Mouse (Mus musculus) hindbrain, postnatal 0 days (tissue): Measurements from ENCODE around the gene Olfm4. TPM values are rescaled to one million over a fixed set of nuclear protein-coding genes. Genes with fewer than 3 reads are reported as not detected.
A peak's percentile ranks its signal among the peaks of the same experiment; 100 is the strongest.

ENCODE experiments used
- ATAC-seq: fragments of 200-750 bp; cut with Nextera tagmentation; 2 replicates; pipeline ENCODE4 v1.8.0; 2017; ENCODE audit warnings: mild to moderate bottlenecking, moderate TSS enrichment, moderate library complexity
- DNase-seq: peaks from one replicate; pipeline ENCODE4 v3.0.0-alpha.2; 2015; ENCODE audit warnings: low spot score
- H3K27ac ChIP-seq: fragments of 300-500 bp; sonication (generic); 2 replicates; pipeline ENCODE4 v1.5.1; 2014; ENCODE audit warnings: mild to moderate bottlenecking
- H3K27me3 ChIP-seq: fragments of 300-500 bp; sonication (generic); 2 replicates; pipeline ENCODE4 v1.6.1; 2014; ENCODE audit warnings: low read length, mixed read lengths; ENCODE audit not compliant: insufficient read depth
- H3K36me3 ChIP-seq: fragments of 300-500 bp; sonication (generic); 2 replicates; pipeline ENCODE4 v1.6.1; 2014; ENCODE audit warnings: low read length, mixed read lengths; ENCODE audit not compliant: insufficient read depth
- H3K4me1 ChIP-seq: fragments of 300-500 bp; sonication (generic); 2 replicates; pipeline ENCODE4 v1.6.1; 2014; ENCODE audit warnings: antibody characterized with exemption, low read length, mixed read lengths; ENCODE audit not compliant: insufficient read depth
- H3K4me2 ChIP-seq: fragments of 300-500 bp; sonication (generic); 2 replicates; pipeline ENCODE4 v1.6.1; 2014; ENCODE audit warnings: low read depth, mild to moderate bottlenecking, low read length, moderate library complexity, mixed read lengths
- H3K4me3 ChIP-seq: fragments of 300-500 bp; sonication (generic); 2 replicates; pipeline ENCODE4 v1.5.1; 2014; ENCODE audit warnings: low read length
- H3K9ac ChIP-seq: fragments of 300-500 bp; sonication (generic); replicated peaks from 2 replicates; pipeline ENCODE4 v1.6.1; 2014; ENCODE audit warnings: mild to moderate bottlenecking, low read length, moderate library complexity, mixed read lengths
- H3K9me3 ChIP-seq: fragments of 300-500 bp; sonication (generic); 2 replicates; pipeline ENCODE4 v1.6.1; 2016; ENCODE audit warnings: low read length, mixed read lengths
- CTCF ChIP-seq: IDR thresholded peaks from 2 replicates; pipeline ENCODE4 v1.5.1; 2016; ENCODE audit warnings: antibody characterized with exemption, control low read depth, low read depth
- WGBS: fragments of 180-500 bp; shearing (Covaris S2); extraction: QIAGEN DNeasy Blood & Tissue Kit; methylation state at CpG from one replicate; pipeline ENCODE4 v1.1.7; 2014; 5-methylcytosine and 5-hydroxymethylcytosine counted together
- polyA plus RNA-seq: library from polyadenylated mRNA; unstranded; fragments of >200 nt; fragmentation: Nextera tagmentation; extraction: Ambion mirVana; gene quantifications from 2 replicates; pipeline ENCODE4 v1.2.1, GENCODE M21; 2015
- total RNA-seq: library from RNA; depleted of rRNA; stranded (reverse); fragments of >200 nt; gene quantifications from 2 replicates; pipeline ENCODE4 v1.2.3, GENCODE M21; 2014

The Olfm4 gene
- total and polyA plus RNA-seq, 2 experiments from 2014 or later, result 0.68 to 1.2 TPM

GRCm38 (mm10) chr14:80026078-80026477, 42.2 kb downstream of the Olfm4 start:
- Histone ChIP-seq H3K36me3 (no peaks in the 10 kb centered on the region), H3K9ac (no peak overlapping the region), H3K9me3 (no peaks in the 10 kb centered on the region), H3K4me2 (no peak overlapping the region), H3K27me3 (no peaks in the 10 kb centered on the region), H3K27ac (no peak overlapping the region), H3K4me1 (no peaks in the 10 kb centered on the region), H3K4me3 (no peak overlapping the region)
- ATAC-seq, result no peak
- no peak for DNase-seq
- TF ChIP-seq CTCF, result no peak
- WGBS, result 44% methylated on average over 6 of the region's 6 CpGs

GRCm38 (mm10) chr14:80029297-80030001, 45.6 kb downstream of the Olfm4 start:
- Histone ChIP-seq H3K9ac (no peak overlapping the region), H3K27me3 (no peaks in the 10 kb centered on the region), H3K9me3 (no peaks in the 10 kb centered on the region), H3K4me3 (no peak overlapping the region), H3K27ac (no peak overlapping the region), H3K36me3 (no peaks in the 10 kb centered on the region), H3K4me2 (no peak overlapping the region), H3K4me1 (no peaks in the 10 kb centered on the region)
- DNase-seq (no peak), ATAC-seq (no peak)
- TF ChIP-seq CTCF, result no peak
- WGBS, result 79% methylated on average over 3 of the region's 3 CpGs

DNA sequence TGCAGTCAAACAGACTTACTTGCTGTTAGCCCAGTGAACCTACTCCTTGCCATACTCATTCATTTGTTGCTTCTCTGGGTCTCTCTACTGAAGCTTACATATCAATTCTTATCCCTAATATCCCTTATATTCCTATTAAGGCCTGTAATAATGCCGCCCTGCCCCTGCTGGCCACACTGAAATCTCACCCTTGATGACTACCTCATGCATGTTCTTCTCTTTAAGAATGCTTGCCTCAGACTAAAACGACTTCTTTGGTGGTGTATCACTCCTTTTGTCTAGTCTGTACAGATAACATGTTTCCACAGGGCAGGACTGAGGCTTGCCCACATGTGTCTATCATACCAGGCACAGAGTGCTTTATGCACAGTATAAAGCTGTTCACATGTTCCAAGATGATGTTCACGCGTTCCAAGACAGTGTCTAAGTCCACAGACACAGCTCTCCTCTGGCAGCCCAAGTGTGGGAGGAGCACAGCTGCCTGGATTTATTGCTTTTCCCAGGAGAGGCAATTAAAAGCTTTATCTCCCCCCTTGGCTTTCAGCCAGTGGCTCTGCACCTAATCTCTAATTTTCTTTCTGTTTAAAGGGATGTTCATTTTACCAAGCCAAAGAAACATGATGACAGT, 55.9 kb downstream of the Olfm4 start:
- no peak overlapping the region for H3K4me2 ChIP-seq
- no peak for ATAC-seq
- no peak overlapping the region for H3K9ac ChIP-seq
- WGBS, result 59% methylated on average over 4 of the region's 4 CpGs
- 0 out of 2 replicates have a peak, but pooled peaks have one; percentile 11 for TF ChIP-seq CTCF
- H3K36me3 ChIP-seq, result no peaks in the 10 kb centered on the region
- no peaks in the 10 kb centered on the region for H3K27me3 ChIP-seq
- H3K27ac ChIP-seq, result no peak overlapping the region
- DNase-seq, result peak; percentile 59
- H3K4me1 ChIP-seq, result no peaks in the 10 kb centered on the region
- no peak overlapping the region for H3K4me3 ChIP-seq
- no peaks in the 10 kb centered on the region for H3K9me3 ChIP-seq

DNA sequence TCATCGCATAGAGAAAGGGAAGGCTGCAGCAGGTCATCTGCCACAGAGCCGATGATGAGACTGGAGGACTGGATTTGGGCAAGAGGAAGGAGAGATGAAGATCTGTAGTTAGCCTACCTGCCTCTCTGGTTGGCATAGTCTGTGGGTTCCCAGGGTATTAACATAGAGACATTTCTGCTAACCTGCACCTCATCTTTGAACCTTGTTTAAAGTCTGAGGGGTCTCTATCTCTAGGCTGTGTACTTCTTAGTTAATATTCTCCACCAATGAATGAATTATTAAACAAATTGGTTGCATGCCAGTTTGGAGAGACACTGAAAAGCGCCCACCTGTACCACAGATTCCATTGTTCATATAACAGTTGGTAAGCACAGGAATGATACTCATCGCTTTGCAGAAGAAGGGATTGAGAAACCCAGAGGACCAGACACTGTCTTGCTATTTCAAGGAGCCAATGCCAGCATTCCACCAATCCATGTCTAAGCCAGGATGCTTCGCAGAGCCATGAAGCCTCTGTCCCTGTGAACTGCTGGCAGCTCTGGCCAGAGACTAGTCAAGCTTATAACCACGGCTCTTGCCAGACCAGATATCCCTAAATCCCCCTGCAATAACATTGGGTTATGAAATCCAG, 62.3 kb downstream of the Olfm4 start:
- no peak for DNase-seq

GRCm38 (mm10) chr14:80047368-80048101, 63.7 kb downstream of the Olfm4 start:
- Histone ChIP-seq H3K36me3 (no peaks in the 10 kb centered on the region), H3K27me3 (no peaks in the 10 kb centered on the region), H3K4me3 (no peak overlapping the region), H3K4me2 (no peak overlapping the region), H3K4me1 (0 out of 2 replicates have a peak, but pooled peaks cover 2% of the 10 kb centered on the region), H3K27ac (no peak overlapping the region), H3K9ac (no peak overlapping the region), H3K9me3 (no peaks in the 10 kb centered on the region)
- 50% methylated on average over 5 of the region's 5 CpGs for WGBS
- ATAC-seq (no peak), DNase-seq (peak; percentile 44)
- 0 out of 2 replicates have a peak, but pooled peaks have one; percentile 22 for TF ChIP-seq CTCF

More for the DNA sequence above, 62.3 kb downstream of the Olfm4 start:
- Histone ChIP-seq H3K36me3 (no peaks in the 10 kb centered on the region), H3K9me3 (no peaks in the 10 kb centered on the region), H3K4me1 (0 out of 2 replicates have a peak, but pooled peaks cover 2% of the 10 kb centered on the region), H3K27me3 (no peaks in the 10 kb centered on the region), H3K9ac (no peak overlapping the region), H3K4me3 (no peak overlapping the region), H3K27ac (no peak overlapping the region), H3K4me2 (no peak overlapping the region)
- 87% methylated on average over 6 of the region's 6 CpGs for WGBS
- no peak for ATAC-seq
- TF ChIP-seq CTCF, result no peak

GRCm38 (mm10) chr14:80055725-80056124, 71.8 kb downstream of the Olfm4 start:
- H3K9ac ChIP-seq, result no peak overlapping the region
- no peak for TF ChIP-seq CTCF

More at GRCm38 (mm10) chr14:80055725-80056124, 71.8 kb downstream of the Olfm4 start:
- H3K4me1 ChIP-seq, result no peaks in the 10 kb centered on the region
- no peaks in the 10 kb centered on the region for H3K9me3 ChIP-seq
- no peak overlapping the region for H3K4me3 ChIP-seq
- WGBS, result 62% methylated on average over 3 of the region's 3 CpGs
- ATAC-seq (no peak), DNase-seq (no peak)
- H3K36me3 ChIP-seq, result no peaks in the 10 kb centered on the region
- H3K27ac ChIP-seq, result no peak overlapping the region
- no peaks in the 10 kb centered on the region for H3K27me3 ChIP-seq
- no peak overlapping the region for H3K4me2 ChIP-seq
